Mouse (Mus musculus) left cerebral cortex, adult 2 months (tissue): ENCODE measurements around the gene Stx6. TPM values are rescaled to one million over a fixed set of nuclear protein-coding genes. Genes with fewer than 3 reads are reported as not detected.
"Not testable (repeated sequence)": the region's sequence is repeated elsewhere in the genome, so short reads cannot be mapped to it uniquely, and the experiment has no call there.

Source experiments
- DNase-seq, 2 experiments: peaks; one replicate each; pipeline ENCODE4 v3.0.0; 2021 to 2022; ENCODE audit warnings: low spot score in 2 of 2, mixed read lengths in 1 of 2; ENCODE audit errors: extremely low spot score in 1 of 2
- H3K27ac ChIP-seq: fragments of 200-600 bp; 2 replicates; pipeline ENCODE4 v1.8.1; 2022
- H3K4me3 ChIP-seq: fragments of 200-600 bp; 2 replicates; pipeline ENCODE4 v1.8.1; 2022
- CTCF ChIP-seq: fragments of 200-600 bp; IDR thresholded peaks from 2 replicates; pipeline ENCODE4 v1.8.1; 2022; ENCODE audit warnings: antibody characterized with exemption, mild to moderate bottlenecking, moderate library complexity
- intact Hi-C: fragments of 180-260 bp; cut with DNase I; formaldehyde crosslinking; loops from one replicate; pipeline ENCODE4 v1.15.1; 2025
- total RNA-seq, 2 experiments: library from RNA; stranded (reverse); gene quantifications; 2 replicates each; pipeline ENCODE4 v1.2.3; 2021

The Stx6 gene
- total RNA-seq, 2 experiments from 2014 or later = 114 to 120 TPM

GRCm38 (mm10) chr1:155172895-155173643 lies 14.6 kb downstream of the Stx6 start:
- no peak for DNase-seq
- intact Hi-C loops = no loop called here
- H3K4me3 ChIP-seq = no peak overlapping the region
- TF ChIP-seq CTCF = no peak
- no peak overlapping the region for H3K27ac ChIP-seq

- DNase-seq, intact Hi-C loops, H3K27ac ChIP-seq, H3K4me3 ChIP-seq: not testable (repeated sequence)
These were observed 15.1 kb downstream of the Stx6 start for GRCm38 (mm10) chr1:155173644-155174016.

GRCm38 (mm10) chr1:155174424-155174823 lies 15.9 kb downstream of the Stx6 start:
- intact Hi-C loops = no loop called here
- Histone ChIP-seq H3K4me3 (no peak overlapping the region), H3K27ac (no peak overlapping the region)
- no peak for TF ChIP-seq CTCF
- DNase-seq = no peak

GRCm38 (mm10) chr1:155178192-155178924 lies 19.8 kb downstream of the Stx6 start:
- no peak overlapping the region for H3K4me3 ChIP-seq
- no peak overlapping the region for H3K27ac ChIP-seq
- DNase-seq = no peak
- intact Hi-C loops = no loop called here
- no peak for TF ChIP-seq CTCF

GRCm38 (mm10) chr1:155184191-155184590 lies 25.7 kb downstream of the Stx6 start:
- Histone ChIP-seq H3K4me3 (no peak overlapping the region), H3K27ac (no peak overlapping the region)
- intact Hi-C loops = no loop called here
- DNase-seq = no peak
- TF ChIP-seq CTCF = no peak

GRCm38 (mm10) chr1:155188656-155189055 lies 30.1 kb downstream of the Stx6 start:
- intact Hi-C loops = no loop called here
- TF ChIP-seq CTCF = no peak
- H3K27ac ChIP-seq = no peak overlapping the region
- H3K4me3 ChIP-seq = no peak overlapping the region
- DNase-seq = no peak

DNA sequence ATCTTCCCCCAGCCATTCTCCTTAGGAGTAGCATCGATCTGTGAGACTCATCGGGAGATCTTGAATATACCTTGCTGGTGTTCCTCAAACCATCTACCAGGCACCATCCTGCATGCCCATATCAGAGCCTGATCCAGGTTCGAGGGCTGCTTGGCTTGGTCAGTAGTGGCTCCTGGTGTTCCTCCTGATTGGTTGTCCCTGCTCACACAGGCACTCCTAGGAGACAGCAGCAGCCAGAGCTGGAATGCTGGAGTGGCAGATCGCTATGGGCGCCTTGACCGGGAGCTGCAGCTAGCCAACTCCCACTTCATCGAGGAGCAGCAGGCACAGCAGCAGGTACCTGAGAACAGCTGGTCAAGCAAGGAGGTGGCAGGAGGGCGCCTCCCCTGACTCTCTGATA lies 32.7 kb downstream of the Stx6 start:
- Histone ChIP-seq H3K4me3 (no peak overlapping the region), H3K27ac (no peak overlapping the region)
- TF ChIP-seq CTCF = no peak
- intact Hi-C loops = no loop called here
- no peak for DNase-seq

- DNase-seq = no peak
- intact Hi-C loops = no loop called here
- Histone ChIP-seq H3K27ac (no peak overlapping the region), H3K4me3 (no peak overlapping the region)
- no peak for TF ChIP-seq CTCF
These were observed 33.2 kb downstream of the Stx6 start for GRCm38 (mm10) chr1:155191671-155192070.

DNA sequence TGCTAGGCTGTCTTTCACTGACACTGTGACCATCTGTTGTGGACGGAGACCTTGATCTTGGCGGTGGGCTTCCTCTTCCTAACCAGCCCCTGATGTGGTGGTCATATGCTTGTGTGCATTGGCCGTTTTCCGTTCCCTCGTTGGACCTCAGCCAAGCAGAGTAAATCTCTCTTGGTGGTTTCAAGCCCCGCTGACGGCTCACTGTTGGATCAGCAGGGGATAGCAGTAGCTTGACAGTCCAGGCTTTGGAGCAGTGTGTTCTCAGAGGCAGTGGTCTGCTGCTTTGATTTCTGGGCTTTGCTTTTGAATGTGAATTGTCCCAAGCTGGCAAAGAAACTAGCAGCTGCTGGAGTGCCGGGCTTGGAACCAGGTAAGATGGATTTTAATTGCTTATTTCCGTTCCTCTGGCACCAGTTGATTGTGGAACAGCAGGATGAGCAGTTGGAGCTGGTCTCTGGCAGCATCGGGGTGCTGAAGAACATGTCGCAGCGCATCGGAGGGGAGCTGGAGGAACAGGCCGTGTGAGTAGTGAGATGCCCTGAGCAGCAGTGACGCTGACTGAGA lies 34.4 kb downstream of the Stx6 start:
- H3K4me3 ChIP-seq = no peak overlapping the region
- intact Hi-C loops = no loop called here
- TF ChIP-seq CTCF = no peak
- no peak for DNase-seq
- H3K27ac ChIP-seq = no peak overlapping the region; the same call in 1 of the 2 replicates

- no peak for DNase-seq
- TF ChIP-seq CTCF = no peak
- H3K4me3 ChIP-seq = no peak overlapping the region
- intact Hi-C loops = no loop called here
- H3K27ac ChIP-seq = no peak overlapping the region
These were observed 38.2 kb downstream of the Stx6 start for GRCm38 (mm10) chr1:155196691-155197090.

GRCm38 (mm10) chr1:155199522-155199921 lies 41.0 kb downstream of the Stx6 start:
- intact Hi-C loops = no loop called here
- Histone ChIP-seq H3K4me3 (no peak overlapping the region), H3K27ac (no peak overlapping the region)
- no peak for DNase-seq
- TF ChIP-seq CTCF = no peak

- DNase-seq = no peak
- intact Hi-C loops = no loop called here
- Histone ChIP-seq H3K27ac (peak overlapping the region; percentile 88), H3K4me3 (no peak overlapping the region)
- no peak for TF ChIP-seq CTCF
These were observed 42.5 kb downstream of the Stx6 start for GRCm38 (mm10) chr1:155200967-155201366.
